9 mouse cellular contexts compared by ENCODE assay signal in the genomic region with DNA sequence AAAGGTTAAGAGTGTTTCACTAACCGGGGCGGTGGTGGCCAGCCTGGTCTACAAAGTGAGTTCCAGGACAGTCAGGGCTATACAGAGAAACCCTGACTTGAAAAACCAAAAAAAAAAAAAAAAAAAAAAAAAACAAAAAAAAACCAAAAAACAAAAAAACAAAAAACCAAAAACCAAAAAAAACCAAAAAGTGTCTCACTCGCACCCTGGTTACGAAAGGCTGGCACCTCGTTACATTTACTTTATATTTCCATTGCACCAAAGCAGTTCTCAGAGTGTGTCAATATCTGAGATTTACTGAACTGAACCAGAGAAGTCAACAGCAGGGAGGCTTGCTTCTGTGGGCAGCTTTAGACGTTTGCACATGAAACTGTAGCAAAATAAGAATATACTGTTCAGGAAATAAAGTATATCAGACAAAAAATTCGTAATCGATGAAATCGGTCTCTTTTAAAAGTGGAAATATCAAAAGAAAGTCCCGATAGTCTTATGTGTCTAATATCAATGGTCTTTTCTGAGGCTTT. TPM values are rescaled to one million over a fixed set of nuclear protein-coding genes. Genes with fewer than 3 reads are reported as not detected.
DNase-seq lines count a peak whose midpoint lies in the region; ATAC-seq and TF ChIP-seq lines count a peak whose summit lies in the region.
"Had no signal": no experiment of that assay in that cellular context is flagged by ENCODE, and none has a peak within 500 bp of the region (broad histone marks: within the 10 kb centered on the region; RNA-seq: fewer than 3 reads in every experiment).

No protein-coding gene starts in this region.

- 38% methylated on average over 10 of the region's 10 CpGs for WGBS in heart, embryonic 11.5 days (ENCODE audit: insufficient replicate concordance)
- 35% methylated on average over 10 of the region's 10 CpGs for WGBS in forebrain, embryonic 15.5 days
- WGBS in liver, embryonic 16.5 days (ENCODE audit: insufficient replicate concordance) = 31% methylated on average over 10 of the region's 10 CpGs

- no peak for TF ChIP-seq POLR2A in CH12.LX (IDR thresholded peaks at IDR 0.05; ENCODE audit: low read depth, low read length)

- DNase-seq in heart, adult 11 months = no peak
- DNase-seq in CH12.LX (ENCODE audit: extremely low read depth) = no peak
- DNase-seq in cerebellum, postnatal 14 days = no peak
- no peak for DNase-seq in thymus, postnatal 36 days
- no peak for DNase-seq in ovary, postnatal 14 days (ENCODE audit: low spot score)

- no peak overlapping the region for H3K9ac ChIP-seq in heart, embryonic 11.5 days (ENCODE audit: low read depth, low read length)
- peak overlapping the region; percentile 54 for H3K9ac ChIP-seq in CH12.LX (ENCODE audit: insufficient read depth, low read depth)
- peak overlapping the region; percentile 45 for H3K9ac ChIP-seq in forebrain, embryonic 15.5 days (replicated peaks)
- H3K9ac ChIP-seq in liver, embryonic 16.5 days (ENCODE audit: low read depth, low read length) = no peak overlapping the region

- H3K27me3 ChIP-seq in heart, embryonic 11.5 days (ENCODE audit: control insufficient read depth, insufficient read depth, low read length) = no peaks in the 10 kb centered on the region
- peaks cover 26% of the 10 kb centered on the region for H3K27me3 ChIP-seq in CH12.LX (replicated peaks)
- no peaks in the 10 kb centered on the region for H3K27me3 ChIP-seq in forebrain, embryonic 15.5 days
- H3K27me3 ChIP-seq in liver, embryonic 16.5 days (ENCODE audit: control insufficient read depth, insufficient read depth, low read depth, low read length) = no peaks in the 10 kb centered on the region
- H3K27me3 ChIP-seq: Patski had no signal

- H3K79me2 ChIP-seq in CH12.LX (replicated peaks; ENCODE audit: control insufficient read depth, extremely low read depth, insufficient read depth, poor library complexity, severe bottlenecking) = peaks cover 36% of the 10 kb centered on the region

- 0 out of 2 replicates have a peak, but pooled peaks have one; percentile 37 for TF ChIP-seq EP300 in CH12.LX (IDR thresholded peaks at IDR 0.05; ENCODE audit: low read length)

- peak overlapping the region; percentile 96 for H3K4me3 ChIP-seq in heart, embryonic 11.5 days (ENCODE audit: low read depth, low read length)
- H3K4me3 ChIP-seq in CH12.LX (replicated peaks in 1 of 3; ENCODE audit: low read depth in 2 of 3, low read length in 2 of 3, poor library complexity in 1 of 3) = peak overlapping the region in 2 of 3 experiments; percentile 88 to 91
- H3K4me3 ChIP-seq in forebrain, embryonic 15.5 days = peak overlapping the region; percentile 93
- H3K4me3 ChIP-seq in liver, embryonic 16.5 days (ENCODE audit: low read depth, low read length) = peak overlapping the region; percentile 85

- ATAC-seq in heart, embryonic 11.5 days (replicated peaks; ENCODE audit: insufficient number of reproducible peaks, low FRiP score, low TSS enrichment) = no peak
- ATAC-seq in forebrain, embryonic 15.5 days (replicated peaks) = no peak
- no peak for ATAC-seq in liver, embryonic 16.5 days (ENCODE audit: low read depth)

- H3K4me1 ChIP-seq in heart, embryonic 11.5 days (ENCODE audit: control insufficient read depth, insufficient read depth, low read length) = peaks cover 9% of the 10 kb centered on the region
- peaks cover 0 to 17% of the 10 kb centered on the region in 2 experiments; a peak in 2 of 4 replicates for H3K4me1 ChIP-seq in CH12.LX (ENCODE audit: control insufficient read depth in 1 of 2, insufficient read depth in 2 of 2)
- peaks cover 12% of the 10 kb centered on the region for H3K4me1 ChIP-seq in forebrain, embryonic 15.5 days
- H3K4me1 ChIP-seq in liver, embryonic 16.5 days (ENCODE audit: control insufficient read depth, low read depth, low read length) = peaks cover 12% of the 10 kb centered on the region

- dilution Hi-C loops in CH12.LX (cut with MboI; ENCODE audit: extremely low pct_ligation_motif_present, extremely low pct_unique_long_range_greater_than_20kb, low sequenced_read_pairs) = no loop called here

- TF ChIP-seq RAD21 in CH12.LX (IDR thresholded peaks at IDR 0.05; ENCODE audit: low read depth, low read length) = no peak

- peak overlapping the region; percentile 90 for H3K4me2 ChIP-seq in heart, embryonic 11.5 days
- H3K4me2 ChIP-seq in CH12.LX (ENCODE audit: insufficient read depth, low read depth, poor library complexity, severe bottlenecking) = peak overlapping the region; percentile 87
- peak overlapping the region; percentile 38 for H3K4me2 ChIP-seq in forebrain, embryonic 15.5 days (replicated peaks)
- H3K4me2 ChIP-seq in liver, embryonic 16.5 days (ENCODE audit: low read depth, low read length) = peak overlapping the region; percentile 52

- no peak overlapping the region for H3K27ac ChIP-seq in heart, embryonic 11.5 days (ENCODE audit: low read depth, low read length)
- no peak overlapping the region for H3K27ac ChIP-seq in CH12.LX (ENCODE audit: insufficient read depth, low read depth)
- peak overlapping the region; percentile 85 for H3K27ac ChIP-seq in forebrain, embryonic 15.5 days (replicated peaks)
- H3K27ac ChIP-seq in liver, embryonic 16.5 days (ENCODE audit: low read length) = no peak overlapping the region

- TF ChIP-seq CTCF in CH12.LX (conservative IDR thresholded peaks at IDR 0.05 in 1 of 2, IDR thresholded peaks at IDR 0.05 in 1 of 2; ENCODE audit: low read depth in 2 of 2, low read length in 2 of 2) = no peak

- no peaks in the 10 kb centered on the region for H3K9me3 ChIP-seq in heart, embryonic 11.5 days (replicated peaks; ENCODE audit: control insufficient read depth, low read length)
- peaks cover 9% of the 10 kb centered on the region for H3K9me3 ChIP-seq in CH12.LX (replicated peaks; ENCODE audit: low read length)
- no peaks in the 10 kb centered on the region for H3K9me3 ChIP-seq in forebrain, embryonic 15.5 days
- H3K9me3 ChIP-seq in liver, embryonic 16.5 days (replicated peaks; ENCODE audit: control insufficient read depth, low read length) = no peaks in the 10 kb centered on the region

- no peaks in the 10 kb centered on the region for H3K36me3 ChIP-seq in heart, embryonic 11.5 days (ENCODE audit: control insufficient read depth, insufficient read depth, low read length)
- peaks cover 6 to 14% of the 10 kb centered on the region in 2 experiments for H3K36me3 ChIP-seq in CH12.LX (replicated peaks in 1 of 2; ENCODE audit: control insufficient read depth in 1 of 2, insufficient read depth in 1 of 2, low read length in 1 of 2)
- no peaks in the 10 kb centered on the region for H3K36me3 ChIP-seq in forebrain, embryonic 15.5 days
- no peaks in the 10 kb centered on the region for H3K36me3 ChIP-seq in liver, embryonic 16.5 days (ENCODE audit: control insufficient read depth, insufficient read depth)

- in situ Hi-C loops in CH12.LX (cut with MboI; ENCODE audit: low pct_ligation_motif_present, low pct_unique_long_range_greater_than_20kb, low sequenced_read_pairs) = no loop called here

TF ChIP-seq in CH12.LX, 34 proteins besides CTCF, POLR2A, EP300 and RAD21:
- TF ChIP-seq GABPA (IDR thresholded peaks at IDR 0.05; ENCODE audit: insufficient replicate concordance, low read depth, low read length) (no peak), ZNF384 (IDR thresholded peaks at IDR 0.05; ENCODE audit: low read depth, low read length) (peak; percentile 91), ZKSCAN1 (IDR thresholded peaks at IDR 0.05; ENCODE audit: borderline replicate concordance, low read depth, low read length) (peak; percentile 71; the same call in 1 of the 2 replicates), TBP (conservative IDR thresholded peaks at IDR 0.05; ENCODE audit: low read depth, low read length) (no peak), CHD1 (IDR thresholded peaks at IDR 0.05; ENCODE audit: low read depth, low read length) (peak; percentile 83; the same call in 1 of the 2 replicates)

RNA-seq across cellular contexts. Expression of a gene that starts 0.5 kb away (rescaled TPM):
- 9.7 and 9.8 TPM in 2 replicates for polyA plus RNA-seq in heart, embryonic 11.5 days (2014; fragmentation: Nextera tagmentation; extraction: Ambion mirVana)
- total RNA-seq in CH12.LX (2012; rRNA removed) (26.7 and 29.3 TPM in 2 replicates), CH12.LX (2014; rRNA removed) (8.3 and 10.3 TPM in 2 replicates)
- 28.3 and 33.1 TPM in 2 replicates for polyA plus RNA-seq in CH12.LX (2012; ENCODE audit: insufficient read length, low read depth)
- 12.0 and 13.3 TPM in 2 replicates for polyA plus RNA-seq in forebrain, embryonic 15.5 days (2015; fragmentation: Nextera tagmentation; extraction: Ambion mirVana)
- polyA plus RNA-seq in liver, embryonic 16.5 days (2015; fragmentation: Nextera tagmentation; extraction: Ambion mirVana) = 3.6 and 3.9 TPM in 2 replicates

RNA-seq across cellular contexts. Expression of a gene that starts 54.7 kb away (rescaled TPM):
- 0.72 and 0.90 TPM in 2 replicates for polyA plus RNA-seq in heart, embryonic 11.5 days (2014; fragmentation: Nextera tagmentation; extraction: Ambion mirVana)
- total RNA-seq in CH12.LX (2012; rRNA removed) (under 0.01 TPM in 1 of 2 replicates, not detected in the other), CH12.LX (2014; rRNA removed) (not detected in 2 replicates)
- not detected in 2 replicates for polyA plus RNA-seq in CH12.LX (2012; ENCODE audit: insufficient read length, low read depth)
- 9.0 and 10.2 TPM in 2 replicates for polyA plus RNA-seq in forebrain, embryonic 15.5 days (2015; fragmentation: Nextera tagmentation; extraction: Ambion mirVana)
- polyA plus RNA-seq in liver, embryonic 16.5 days (2015; fragmentation: Nextera tagmentation; extraction: Ambion mirVana) = 0.02 TPM in 2 replicates

Comparison
In these comparisons a context has a peak if more than half of its experiments do, and no peak if none do; other contexts are left out.
1. H3K4me2 ChIP-seq: peak in every context shown above with its lines; median percentile 90 in heart, embryonic 11.5 days; 87 in CH12.LX; 52 in liver, embryonic 16.5 days; 38 in forebrain, embryonic 15.5 days.
2. H3K9ac ChIP-seq: peak in CH12.LX (single experiment) and forebrain, embryonic 15.5 days (single experiment); none in heart, embryonic 11.5 days (single experiment) and liver, embryonic 16.5 days (single experiment).
3. Peak in every context shown above with its lines, with median percentiles within 50 percentile points of each other: H3K4me3 ChIP-seq.